24 mouse cellular contexts compared by ENCODE assay signal in the genomic region with DNA sequence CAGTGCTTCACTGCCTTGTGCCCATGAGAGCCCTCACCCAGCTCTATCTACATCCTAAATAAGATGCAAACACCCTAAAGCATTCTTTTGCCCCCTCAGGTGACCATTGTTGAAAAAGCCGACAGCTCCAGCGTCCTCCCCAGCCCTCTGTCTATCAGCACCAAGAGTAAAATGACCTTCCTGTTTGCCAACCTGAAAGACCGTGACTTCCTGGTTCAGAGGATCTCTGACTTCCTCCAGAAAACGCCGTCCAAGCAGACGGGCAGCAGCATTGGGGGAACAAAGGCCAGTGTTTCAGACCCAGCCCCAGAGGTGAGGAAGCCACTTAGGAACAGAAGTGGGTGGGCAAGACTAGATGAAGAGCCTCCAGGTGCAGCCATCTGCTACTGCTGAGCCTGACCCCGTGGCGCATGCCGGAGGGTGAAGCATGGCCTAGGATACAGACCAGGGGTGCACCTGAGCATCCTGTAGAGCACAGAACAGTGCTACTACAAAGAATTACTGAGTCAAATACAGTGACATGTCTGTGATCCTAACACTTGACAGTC.
"Had no signal": no experiment of that assay in that cellular context is flagged by ENCODE, and none has a peak within 500 bp of the region (broad histone marks: within the 10 kb centered on the region; RNA-seq: fewer than 3 reads in every experiment).

No protein-coding gene starts in this region.

- H3K27me3 ChIP-seq: heart, embryonic 13.5 days; heart, embryonic 15.5 days; hindbrain, embryonic 12.5 days; intestine, embryonic 15.5 days; limb, embryonic 12.5 days had no signal

- H3K27ac ChIP-seq: heart, adult 2 months; heart, embryonic 13.5 days; heart, embryonic 15.5 days; hindbrain, embryonic 10.5 days; hindbrain, embryonic 12.5 days; hindbrain, embryonic 14.5 days; intestine, embryonic 15.5 days; layer of hippocampus, adult 2 months; limb, embryonic 10.5 days; limb, embryonic 12.5 days; liver, embryonic 14.5 days had no signal

- ATAC-seq: hindbrain, embryonic 16.5 days; inflammation-experienced regulatory T-cells, adult 6 months; intestine, embryonic 15.5 days; intestine, postnatal 0 days had no signal

- H3K4me2 ChIP-seq: heart, embryonic 11.5 days; heart, embryonic 13.5 days; heart, embryonic 15.5 days; hindbrain, embryonic 12.5 days; hindbrain, embryonic 14.5 days; intestine, embryonic 15.5 days; limb, embryonic 12.5 days; liver, embryonic 11.5 days had no signal

- DNase-seq: gastrocnemius, postnatal 10 days; kidney, adult 18-20 months; kidney, adult 8-10 months; kidney, postnatal 25 days; kidney, postnatal 4 days; layer of hippocampus, adult 9-11 months; layer of hippocampus, postnatal 36 days; liver had no signal

- H3K9ac ChIP-seq: heart, embryonic 13.5 days; heart, embryonic 15.5 days; hindbrain, embryonic 12.5 days; hindbrain, embryonic 14.5 days; intestine, embryonic 15.5 days; limb, embryonic 12.5 days; liver, embryonic 14.5 days had no signal

- H3K4me3 ChIP-seq: heart, adult 2 months; heart, embryonic 13.5 days; heart, embryonic 15.5 days; hindbrain, embryonic 10.5 days; hindbrain, embryonic 12.5 days; intestine, embryonic 15.5 days; layer of hippocampus, adult 2 months; limb, embryonic 10.5 days; limb, embryonic 12.5 days had no signal

- H3K4me1 ChIP-seq: intestine, embryonic 15.5 days; limb, embryonic 10.5 days; limb, embryonic 12.5 days had no signal

- H3K9me3 ChIP-seq: heart, embryonic 13.5 days; heart, embryonic 15.5 days; hindbrain, embryonic 10.5 days; hindbrain, embryonic 12.5 days; intestine, embryonic 15.5 days; limb, embryonic 10.5 days; limb, embryonic 12.5 days had no signal
